Mouse (Mus musculus): ENCODE measurements around the gene Kank2.
"Not testable (repeated sequence)": the region's sequence is repeated elsewhere in the genome, so short reads cannot be mapped to it uniquely, and the experiment has no call there.

GRCm38 (mm10) chr9:21793507-21793906, 5.0 kb downstream of the Kank2 start:
- TF ChIP-seq CTCF, EP300 (IDR thresholded peaks at IDR 0.05; ENCODE audit: low read depth): not testable (repeated sequence)
